Mouse (Mus musculus): ENCODE data around the gene Cd6.

DNA sequence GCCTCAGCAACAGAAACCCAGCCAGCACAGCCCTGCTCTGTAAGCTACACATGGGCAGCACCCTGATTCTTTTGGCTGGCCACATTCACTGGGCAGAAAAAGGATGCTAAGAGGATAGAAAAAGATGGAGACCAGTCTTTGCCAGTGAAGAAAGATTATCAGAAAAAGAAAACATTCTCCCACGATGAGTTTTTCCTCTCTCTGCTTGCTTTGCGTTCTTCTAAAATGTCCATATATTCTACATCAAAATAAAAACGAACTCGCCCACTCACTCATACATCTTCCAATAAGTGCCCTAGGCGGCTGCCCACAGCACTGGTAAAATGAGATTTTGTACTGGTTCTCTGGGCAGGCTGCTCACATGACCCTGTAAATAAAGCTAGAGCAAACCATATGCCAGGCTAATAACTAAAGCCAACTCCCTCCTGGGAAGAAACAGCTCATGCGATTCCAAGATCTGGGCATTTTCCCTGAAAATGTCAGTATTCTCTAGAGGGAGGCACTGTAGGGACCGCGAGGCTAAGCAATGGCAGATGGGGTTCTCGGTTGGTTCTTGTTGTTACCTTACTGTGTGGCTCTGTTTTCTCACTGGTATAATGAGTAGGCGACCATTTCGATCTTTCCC lies 24.1 kb downstream of the Cd6 start:
- TF ChIP-seq CTCF (IDR thresholded peaks at IDR 0.05; ENCODE audit: low read depth) (no peak), EP300 (IDR thresholded peaks at IDR 0.05; ENCODE audit: low read depth) (no peak)
